Mouse (Mus musculus) MEL (cell line): ENCODE results near the gene Spns1.

ENCODE experiments used
- GABPA ChIP-seq: IDR thresholded peaks from 2 replicates; pipeline ENCODE4 v1.6.1; 2012; ENCODE audit warnings: low read depth, mild to moderate bottlenecking, inconsistent platforms, low read length, improper control_type of control experiment, moderate library complexity
- GATA1 ChIP-seq: IDR thresholded peaks from 2 replicates; pipeline ENCODE4 v1.6.1; 2011; ENCODE audit warnings: low read depth, low read length, improper control_type of control experiment
- POLR2A ChIP-seq, 2 experiments: IDR thresholded peaks; 2 replicates each; pipeline ENCODE4 v1.6.1; 2011 to 2012; ENCODE audit warnings: low read length in 2 of 2, mild to moderate bottlenecking in 2 of 2, control low read depth in 1 of 2, improper control_type of control experiment in 1 of 2, low read depth in 1 of 2, moderate library complexity in 1 of 2; ENCODE audit not compliant: control insufficient read depth in 1 of 2, insufficient read depth in 1 of 2, poor library complexity in 1 of 2
- TAL1 ChIP-seq: IDR thresholded peaks from 2 replicates; pipeline ENCODE4 v1.6.1; 2012; ENCODE audit warnings: mild to moderate bottlenecking, inconsistent platforms, low read length, moderate library complexity, mixed read lengths

DNA sequence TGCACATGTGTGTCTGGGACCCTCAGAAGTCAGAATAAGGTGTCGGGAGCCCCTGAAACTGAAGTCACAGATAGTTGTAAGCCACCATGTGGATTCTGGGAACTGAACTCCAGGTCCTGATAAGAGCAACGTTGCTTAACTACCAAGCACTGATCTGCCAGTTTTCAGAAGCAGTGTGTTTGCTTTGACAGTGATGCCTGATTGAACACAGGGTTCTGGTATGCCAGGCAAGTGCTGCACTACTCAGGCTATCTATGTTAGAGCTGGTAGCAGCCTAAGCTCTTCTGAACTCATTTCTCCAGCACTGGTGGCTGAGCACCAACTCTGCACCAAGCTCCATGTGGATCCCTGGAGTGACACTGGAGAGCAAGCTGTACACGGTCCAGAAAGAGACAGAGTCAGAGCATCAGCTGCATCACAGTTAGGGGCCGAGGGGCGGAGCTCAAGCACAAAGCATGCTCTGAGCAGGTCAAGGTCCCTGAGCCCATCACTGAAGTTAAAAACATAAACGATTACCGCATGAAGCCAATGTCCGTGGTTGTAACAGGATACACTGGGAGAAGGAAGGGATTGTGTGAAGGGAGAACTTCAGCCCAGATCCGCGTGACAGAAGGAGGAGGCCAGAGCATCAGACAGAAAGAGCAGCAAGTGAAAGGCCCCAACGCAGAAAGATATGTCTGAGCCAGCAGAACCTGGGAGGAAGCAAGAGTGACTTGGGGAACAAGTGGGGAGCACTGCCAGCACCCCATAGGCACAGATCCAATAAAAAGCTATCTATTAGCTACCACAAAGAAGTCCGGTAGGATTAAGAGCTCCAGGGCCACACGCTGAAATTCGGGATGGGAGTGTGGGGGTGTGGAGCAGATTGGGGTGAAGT lies 22.3 kb downstream of the Spns1 start:
- no peak for TF ChIP-seq GABPA
- peak; percentile 89 for TF ChIP-seq GATA1
- peak; percentile 17 for TF ChIP-seq TAL1
- peak; percentile 50 to 73; a peak in 3 of 4 replicates for TF ChIP-seq POLR2A (IDR thresholded peaks at IDR 0.05; ENCODE audit: control insufficient read depth in 1 of 2, insufficient read depth in 1 of 2, low read depth in 1 of 2, low read length in 2 of 2, poor library complexity in 1 of 2)
